Mouse (Mus musculus): ENCODE results near the gene Rgs9bp.
"Not testable (repeated sequence)": the region's sequence is repeated elsewhere in the genome, so short reads cannot be mapped to it uniquely, and the experiment has no call there.

Gene Rgs9bp

GRCm38 (mm10) chr7:35582719-35583118, 2.7 kb downstream of the Rgs9bp start:
- DNase-seq: peak; percentile 57

- DNase-seq: peak; percentile 80
Measured at GRCm38 (mm10) chr7:35579849-35580248, 5.5 kb downstream of the Rgs9bp start.

GRCm38 (mm10) chr7:35570883-35571282, 14.5 kb downstream of the Rgs9bp start:
- not testable (repeated sequence) for DNase-seq

- not testable (repeated sequence) for DNase-seq
Measured at GRCm38 (mm10) chr7:35569724-35570123, 15.7 kb downstream of the Rgs9bp start.

- DNase-seq: not testable (repeated sequence)
Measured at GRCm38 (mm10) chr7:35565965-35566364, 19.4 kb downstream of the Rgs9bp start.

- not testable (repeated sequence) for DNase-seq
Measured at GRCm38 (mm10) chr7:35564872-35565271, 20.5 kb downstream of the Rgs9bp start.

GRCm38 (mm10) chr7:35564067-35564865, 21.1 kb downstream of the Rgs9bp start:
- no peak for DNase-seq

- DNase-seq: no peak
Measured at GRCm38 (mm10) chr7:35563071-35563470, 22.3 kb downstream of the Rgs9bp start.

- no peak for DNase-seq
Measured at GRCm38 (mm10) chr7:35559838-35560237, 25.5 kb downstream of the Rgs9bp start.

GRCm38 (mm10) chr7:35558681-35559080, 26.7 kb downstream of the Rgs9bp start:
- DNase-seq: no peak

- no peak for DNase-seq
Measured at GRCm38 (mm10) chr7:35557577-35557976, 27.8 kb downstream of the Rgs9bp start.

GRCm38 (mm10) chr7:35556905-35557304, 28.5 kb downstream of the Rgs9bp start:
- no peak for DNase-seq

GRCm38 (mm10) chr7:35556205-35556603, 29.2 kb downstream of the Rgs9bp start, which contains the start of gene Nudt19:
Gene Nudt19, minus strand, starts transcription at chr7:35556304.
- no peak for DNase-seq

- peak; percentile 91 for DNase-seq
Measured at GRCm38 (mm10) chr7:35555224-35556204, 29.9 kb downstream of the Rgs9bp start.

- peak; percentile 56 for DNase-seq
Measured at GRCm38 (mm10) chr7:35554605-35555175, 30.7 kb downstream of the Rgs9bp start.

- peak; percentile 76 for DNase-seq
Measured at GRCm38 (mm10) chr7:35553751-35554604, 31.4 kb downstream of the Rgs9bp start.

- peak; percentile 70 for DNase-seq
Measured at GRCm38 (mm10) chr7:35545881-35546280, 39.5 kb downstream of the Rgs9bp start.

- DNase-seq: peak; percentile 32
Measured at GRCm38 (mm10) chr7:35537562-35537961, 47.8 kb downstream of the Rgs9bp start, which contains the start of gene Tdrd12. Gene Tdrd12, minus strand, starts transcription at chr7:35537745.

- DNase-seq: no peak
Measured at GRCm38 (mm10) chr7:35535750-35536512, 49.5 kb downstream of the Rgs9bp start.

GRCm38 (mm10) chr7:35530544-35530943, 54.8 kb downstream of the Rgs9bp start:
- not testable (repeated sequence) for DNase-seq

- DNase-seq: no peak
Measured at GRCm38 (mm10) chr7:35530026-35530425, 55.4 kb downstream of the Rgs9bp start.
